Comparison of ENCODE assay signal across 8 mouse cellular contexts in the genomic region with DNA sequence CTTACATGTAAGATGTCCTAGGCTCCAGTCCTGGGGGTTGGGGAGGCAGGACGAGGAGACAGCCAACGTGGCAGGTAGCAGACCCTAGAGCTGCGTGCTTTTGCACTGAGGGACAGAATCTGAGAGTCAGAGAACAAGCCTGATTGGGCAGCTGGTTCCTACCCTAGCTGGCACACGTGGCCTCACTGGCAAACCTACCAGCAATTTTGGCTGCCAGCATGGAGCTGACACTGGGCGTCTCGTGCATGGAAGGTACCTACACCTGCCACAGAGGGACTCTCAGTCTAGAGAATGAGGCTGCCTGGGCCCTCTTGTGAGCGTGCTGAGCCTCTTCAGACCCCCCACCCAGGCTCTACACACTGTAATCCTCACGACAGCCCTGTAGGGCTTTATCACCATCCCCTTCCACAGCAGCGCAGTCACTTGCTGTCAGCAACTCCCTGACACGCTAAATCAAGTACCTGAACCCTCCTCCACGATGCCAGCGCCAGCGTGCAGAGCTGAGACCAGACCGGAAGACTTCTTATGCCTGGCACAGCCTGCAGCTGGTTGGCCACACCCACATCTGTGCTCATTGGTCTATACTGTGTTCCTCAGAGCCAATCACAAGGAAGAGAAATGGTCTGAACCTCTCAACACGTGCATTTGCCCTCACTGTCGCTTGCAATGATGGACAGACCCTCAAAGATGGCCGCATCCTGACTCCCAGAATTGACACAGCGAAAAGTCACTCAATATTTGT. TPM values are rescaled to one million over a fixed set of nuclear protein-coding genes. Genes with fewer than 3 reads are reported as not detected.
DNase-seq lines count a peak whose midpoint lies in the region; ATAC-seq and TF ChIP-seq lines count a peak whose summit lies in the region.

No protein-coding gene starts in this region.

- H3K4me3 ChIP-seq in ES-Bruce4 (ENCODE audit: low read depth, low read length): peak overlapping the region; percentile 29
- no peak overlapping the region for H3K4me3 ChIP-seq in embryonic facial prominence, embryonic 11.5 days (ENCODE audit: low read depth, low read length)
- H3K4me3 ChIP-seq in intestine, embryonic 15.5 days (replicated peaks): no peak overlapping the region
- H3K4me3 ChIP-seq in midbrain, embryonic 11.5 days (ENCODE audit: low read depth, low read length): no peak overlapping the region
- no peak overlapping the region for H3K4me3 ChIP-seq in stomach, embryonic 16.5 days (replicated peaks; ENCODE audit: low read length)

- no peak for TF ChIP-seq CTCF in ES-Bruce4 (IDR thresholded peaks at IDR 0.05; ENCODE audit: low read depth, low read length)

- WGBS in embryonic facial prominence, embryonic 11.5 days: 56% methylated on average over 18 of the region's 18 CpGs
- 49% methylated on average over 18 of the region's 18 CpGs for WGBS in intestine, embryonic 15.5 days
- 58% methylated on average over 18 of the region's 18 CpGs for WGBS in midbrain, embryonic 11.5 days
- WGBS in stomach, embryonic 16.5 days: 53% methylated on average over 18 of the region's 18 CpGs

- no peaks in the 10 kb centered on the region for H3K36me3 ChIP-seq in ES-Bruce4 (ENCODE audit: control insufficient read depth, insufficient read depth, low read length, poor library complexity, severe bottlenecking)
- H3K36me3 ChIP-seq in embryonic facial prominence, embryonic 11.5 days (replicated peaks; ENCODE audit: control insufficient read depth, insufficient read depth, low read depth, low read length): no peaks in the 10 kb centered on the region
- no peaks in the 10 kb centered on the region for H3K36me3 ChIP-seq in intestine, embryonic 15.5 days
- no peaks in the 10 kb centered on the region for H3K36me3 ChIP-seq in midbrain, embryonic 11.5 days (ENCODE audit: control insufficient read depth, insufficient read depth, low read length)
- H3K36me3 ChIP-seq in stomach, embryonic 16.5 days (ENCODE audit: control insufficient read depth, insufficient read depth, low read length): no peaks in the 10 kb centered on the region

- no peaks in the 10 kb centered on the region for H3K27me3 ChIP-seq in ES-Bruce4 (ENCODE audit: control insufficient read depth, insufficient read depth, low read length, poor library complexity, severe bottlenecking)
- H3K27me3 ChIP-seq in embryonic facial prominence, embryonic 11.5 days (ENCODE audit: control insufficient read depth, insufficient read depth, low read length): no peaks in the 10 kb centered on the region
- no peaks in the 10 kb centered on the region for H3K27me3 ChIP-seq in intestine, embryonic 15.5 days (replicated peaks)
- H3K27me3 ChIP-seq in midbrain, embryonic 11.5 days (ENCODE audit: control insufficient read depth, insufficient read depth, low read length): no peaks in the 10 kb centered on the region
- H3K27me3 ChIP-seq in stomach, embryonic 16.5 days (ENCODE audit: control insufficient read depth, insufficient read depth, low read length): no peaks in the 10 kb centered on the region

- no peaks in the 10 kb centered on the region for H3K9me3 ChIP-seq in ES-Bruce4 (replicated peaks; ENCODE audit: control insufficient read depth, insufficient read depth, low read length, poor library complexity, severe bottlenecking)
- H3K9me3 ChIP-seq in embryonic facial prominence, embryonic 11.5 days (replicated peaks; ENCODE audit: control insufficient read depth, low read length): no peaks in the 10 kb centered on the region
- H3K9me3 ChIP-seq in intestine, embryonic 15.5 days: no peaks in the 10 kb centered on the region
- H3K9me3 ChIP-seq in midbrain, embryonic 11.5 days (ENCODE audit: control insufficient read depth, low read length): no peaks in the 10 kb centered on the region
- no peaks in the 10 kb centered on the region for H3K9me3 ChIP-seq in stomach, embryonic 16.5 days (replicated peaks; ENCODE audit: control insufficient read depth, low read length)

- DNase-seq in adrenal gland, postnatal 10 days: peak; percentile 32
- DNase-seq in adrenal gland, adult 8-10 months: no peak
- peak; percentile 54 for DNase-seq in embryonic facial prominence, embryonic 11.5 days (ENCODE audit: low spot score)
- no peak for DNase-seq in midbrain, embryonic 11.5 days (ENCODE audit: low spot score, missing footprints)
- DNase-seq in adrenal gland, postnatal 25 days: no peak

- no peak for TF ChIP-seq EP300 in ES-Bruce4 (IDR thresholded peaks at IDR 0.05; ENCODE audit: insufficient read depth, low read depth, low read length)

- H3K27ac ChIP-seq in ES-Bruce4 (ENCODE audit: insufficient read depth, low read length): no peak overlapping the region
- no peak overlapping the region for H3K27ac ChIP-seq in embryonic facial prominence, embryonic 11.5 days (replicated peaks; ENCODE audit: low read depth, low read length)
- H3K27ac ChIP-seq in intestine, embryonic 15.5 days: no peak overlapping the region
- H3K27ac ChIP-seq in midbrain, embryonic 11.5 days (ENCODE audit: low read depth, low read length): no peak overlapping the region
- no peak overlapping the region for H3K27ac ChIP-seq in stomach, embryonic 16.5 days (ENCODE audit: low read length)

- no peak overlapping the region; the same call in 1 of the 2 replicates for H3K4me2 ChIP-seq in embryonic facial prominence, embryonic 11.5 days (ENCODE audit: low read depth, low read length)
- H3K4me2 ChIP-seq in intestine, embryonic 15.5 days (replicated peaks): 0 out of 2 replicates have a peak overlapping the region, but pooled peaks have one; percentile 1
- H3K4me2 ChIP-seq in midbrain, embryonic 11.5 days: peak overlapping the region; percentile 14; the same call in 1 of the 2 replicates
- H3K4me2 ChIP-seq in stomach, embryonic 16.5 days (ENCODE audit: low read depth, low read length): no peak overlapping the region

- peak; percentile 84 for ATAC-seq in embryonic facial prominence, embryonic 11.5 days (replicated peaks; ENCODE audit: insufficient number of reproducible peaks, low FRiP score, low TSS enrichment, low read depth)
- ATAC-seq in intestine, embryonic 15.5 days: peak; percentile 34; the same call in 1 of the 2 replicates
- peak; percentile 88 for ATAC-seq in midbrain, embryonic 11.5 days (ENCODE audit: low FRiP score)
- ATAC-seq in stomach, embryonic 16.5 days (ENCODE audit: insufficient read depth, low FRiP score): peak; percentile 52; the same call in 1 of the 2 replicates

- no peak overlapping the region for H3K9ac ChIP-seq in ES-Bruce4 (ENCODE audit: low read depth, poor library complexity, severe bottlenecking)
- H3K9ac ChIP-seq in embryonic facial prominence, embryonic 11.5 days (replicated peaks; ENCODE audit: low read length): no peak overlapping the region
- H3K9ac ChIP-seq in intestine, embryonic 15.5 days: no peak overlapping the region
- H3K9ac ChIP-seq in midbrain, embryonic 11.5 days (ENCODE audit: low read length): 0 out of 2 replicates have a peak overlapping the region, but pooled peaks have one; percentile 4
- H3K9ac ChIP-seq in stomach, embryonic 16.5 days (ENCODE audit: low read length): no peak overlapping the region

- no peaks in the 10 kb centered on the region for H3K4me1 ChIP-seq in ES-Bruce4 (ENCODE audit: control insufficient read depth, insufficient read depth, low read length)
- H3K4me1 ChIP-seq in embryonic facial prominence, embryonic 11.5 days (ENCODE audit: control insufficient read depth, insufficient read depth, low read length): no peaks in the 10 kb centered on the region
- 0 out of 2 replicates have a peak, but pooled peaks cover 4% of the 10 kb centered on the region for H3K4me1 ChIP-seq in intestine, embryonic 15.5 days (replicated peaks)
- H3K4me1 ChIP-seq in midbrain, embryonic 11.5 days (ENCODE audit: control insufficient read depth, insufficient read depth, low read length): no peaks in the 10 kb centered on the region
- H3K4me1 ChIP-seq in stomach, embryonic 16.5 days (ENCODE audit: control insufficient read depth, insufficient read depth, low read length): no peaks in the 10 kb centered on the region

- no peak for TF ChIP-seq POLR2A in ES-Bruce4 (IDR thresholded peaks at IDR 0.05; ENCODE audit: insufficient read depth, low read length)

RNA-seq across cellular contexts. Expression of a gene that starts 6.9 kb away (rescaled TPM):
- total RNA-seq in adrenal gland, postnatal 10 days (2021): 10 to 100 TPM in 1 of 2 experiments, 1 to 10 TPM in 1; 9.7 to 11.7 TPM
- 10 to 100 TPM; 14.2 to 27.6 (median 21.2) TPM for total RNA-seq in adrenal gland, adult 8-10 months (2022)
- polyA plus RNA-seq in ES-Bruce4 (2011; ENCODE audit: insufficient read depth, insufficient read length, low read depth, missing spikeins): 1.8 and 2.1 TPM in 2 replicates
- polyA plus RNA-seq in embryonic facial prominence, embryonic 11.5 days (2014; fragmentation: Nextera tagmentation; extraction: Ambion mirVana): 1.6 and 1.7 TPM in 2 replicates
- 2.4 and 3.7 TPM in 2 replicates for polyA plus RNA-seq in intestine, embryonic 15.5 days (2015; fragmentation: Nextera tagmentation; extraction: Ambion mirVana)
- polyA plus RNA-seq in midbrain, embryonic 11.5 days (2014; fragmentation: Nextera tagmentation; extraction: Ambion mirVana): 0.98 and 2.2 TPM in 2 replicates
- 3.4 and 4.2 TPM in 2 replicates for polyA plus RNA-seq in stomach, embryonic 16.5 days (2015; fragmentation: Nextera tagmentation; extraction: Ambion mirVana)
- 9.3 and 12.9 TPM in 2 replicates for total RNA-seq in adrenal gland, postnatal 25 days (2021)

Comparison
In these comparisons a context has a peak if more than half of its experiments do, and no peak if none do; other contexts are left out.
1. DNase-seq: peak in adrenal gland, postnatal 10 days (single experiment) and embryonic facial prominence, embryonic 11.5 days (single experiment); none in adrenal gland, adult 8-10 months (single experiment), midbrain, embryonic 11.5 days (single experiment) and adrenal gland, postnatal 25 days (single experiment).
2. ATAC-seq: peak in every context shown above with its lines; median percentile 88 in midbrain, embryonic 11.5 days; 84 in embryonic facial prominence, embryonic 11.5 days; 52 in stomach, embryonic 16.5 days; 34 in intestine, embryonic 15.5 days.
3. H3K4me2 ChIP-seq: peak in intestine, embryonic 15.5 days (single experiment) and midbrain, embryonic 11.5 days (single experiment); none in embryonic facial prominence, embryonic 11.5 days (single experiment) and stomach, embryonic 16.5 days (single experiment).